Mouse (Mus musculus) liver, embryonic 16.5 days (tissue): ENCODE measurements around the gene Inhbb. TPM values are rescaled to one million over a fixed set of nuclear protein-coding genes. Genes with fewer than 3 reads are reported as not detected.
A peak's percentile ranks its signal among the peaks of the same experiment; 100 is the strongest.

ENCODE experiments used
- ATAC-seq: fragments of 200-750 bp; cut with Nextera tagmentation; 2 replicates; pipeline ENCODE4 v1.8.0; 2017; ENCODE audit warnings: low read depth, mild to moderate bottlenecking, moderate number of reproducible peaks, moderate library complexity
- H3K27ac ChIP-seq: fragments of 300-500 bp; sonication (generic); 2 replicates; pipeline ENCODE4 v1.5.1; 2014; ENCODE audit warnings: mild to moderate bottlenecking, low read length
- H3K27me3 ChIP-seq: fragments of 300-500 bp; sonication (generic); 2 replicates; pipeline ENCODE4 v1.6.1; 2014; ENCODE audit warnings: low read depth, low read length, mixed read lengths; ENCODE audit not compliant: control insufficient read depth, insufficient read depth
- H3K36me3 ChIP-seq: fragments of 300-500 bp; sonication (generic); 2 replicates; pipeline ENCODE4 v1.6.1; 2014; ENCODE audit warnings: mild to moderate bottlenecking; ENCODE audit not compliant: control insufficient read depth, insufficient read depth
- H3K4me1 ChIP-seq: fragments of 300-500 bp; sonication (generic); 2 replicates; pipeline ENCODE4 v1.6.1; 2014; ENCODE audit warnings: low read depth, low read length, mixed read lengths; ENCODE audit not compliant: control insufficient read depth
- H3K4me2 ChIP-seq: fragments of 300-500 bp; sonication (generic); 2 replicates; pipeline ENCODE4 v1.6.1; 2014; ENCODE audit warnings: low read depth, low read length, mixed read lengths
- H3K4me3 ChIP-seq: fragments of 300-500 bp; sonication (generic); 2 replicates; pipeline ENCODE4 v1.5.1; 2014; ENCODE audit warnings: low read depth, mild to moderate bottlenecking, low read length
- H3K9ac ChIP-seq: fragments of 300-500 bp; sonication (generic); 2 replicates; pipeline ENCODE4 v1.6.1; 2014; ENCODE audit warnings: low read depth, low read length
- H3K9me3 ChIP-seq: fragments of 300-500 bp; sonication (generic); replicated peaks from 2 replicates; pipeline ENCODE4 v1.6.1; 2016; ENCODE audit warnings: low read length; ENCODE audit not compliant: control insufficient read depth
- WGBS: fragments of 180-500 bp; shearing (Covaris S2); extraction: QIAGEN DNeasy Blood & Tissue Kit; methylation state at CpG from one replicate; pipeline ENCODE4 v1.1.7; 2014; ENCODE audit not compliant: insufficient replicate concordance; 5-methylcytosine and 5-hydroxymethylcytosine counted together
- polyA plus RNA-seq: library from polyadenylated mRNA; unstranded; fragments of >200 nt; fragmentation: Nextera tagmentation; extraction: Ambion mirVana; gene quantifications from 2 replicates; pipeline ENCODE4 v1.2.1, GENCODE M21; 2015

The Inhbb gene
- polyA plus RNA-seq, 1 experiment from 2014 or later: 0.09 TPM

- H3K27me3 ChIP-seq: peaks cover 72% of the 10 kb centered on the region
- no peak for ATAC-seq
- H3K36me3 ChIP-seq: no peaks in the 10 kb centered on the region
- H3K4me1 ChIP-seq: peaks cover 2% of the 10 kb centered on the region; the same call in 1 of the 2 replicates
- H3K9ac ChIP-seq: no peak overlapping the region
- WGBS: under 1% methylated on average over 31 of the region's 32 CpGs
- peak overlapping the region; percentile 54 for H3K4me3 ChIP-seq
- peak overlapping the region; percentile 73 for H3K4me2 ChIP-seq
- no peak overlapping the region for H3K27ac ChIP-seq
- H3K9me3 ChIP-seq: no peaks in the 10 kb centered on the region
Observed at GRCm38 (mm10) chr1:119422460-119423015, 490 bp upstream of the Inhbb start.

- H3K4me2 ChIP-seq: peak overlapping the region; percentile 73
- no peaks in the 10 kb centered on the region for H3K9me3 ChIP-seq
- under 1% methylated on average over 27 of the region's 78 CpGs for WGBS
- peak overlapping the region; percentile 54 for H3K4me3 ChIP-seq
- H3K36me3 ChIP-seq: no peaks in the 10 kb centered on the region
- H3K27ac ChIP-seq: no peak overlapping the region
- peaks cover 2% of the 10 kb centered on the region; the same call in 1 of the 2 replicates for H3K4me1 ChIP-seq
- peaks cover 77% of the 10 kb centered on the region for H3K27me3 ChIP-seq
- no peak overlapping the region for H3K9ac ChIP-seq
- peak; percentile 40 for ATAC-seq
Observed at GRCm38 (mm10) chr1:119420984-119421575, 968 bp downstream of the Inhbb start.

- H3K9me3 ChIP-seq: no peaks in the 10 kb centered on the region
- peak overlapping the region; percentile 73 for H3K4me2 ChIP-seq
- no peaks in the 10 kb centered on the region for H3K36me3 ChIP-seq
- H3K4me1 ChIP-seq: peaks cover 2% of the 10 kb centered on the region; the same call in 1 of the 2 replicates
- H3K9ac ChIP-seq: no peak overlapping the region
- H3K27ac ChIP-seq: no peak overlapping the region
- WGBS: 2% methylated on average over 75 of the region's 76 CpGs
- H3K27me3 ChIP-seq: peaks cover 77% of the 10 kb centered on the region
- no peak; the same call in 1 of the 2 replicates for ATAC-seq
- H3K4me3 ChIP-seq: peak overlapping the region; percentile 54
Observed at GRCm38 (mm10) chr1:119420189-119420983, 1.7 kb downstream of the Inhbb start.

GRCm38 (mm10) chr1:119419151-119420105, 2.6 kb downstream of the Inhbb start:
- Histone ChIP-seq H3K36me3 (no peaks in the 10 kb centered on the region), H3K4me3 (no peak overlapping the region), H3K9ac (no peak overlapping the region), H3K4me2 (no peak overlapping the region), H3K4me1 (peaks cover 2% of the 10 kb centered on the region; the same call in 1 of the 2 replicates), H3K27ac (no peak overlapping the region), H3K9me3 (no peaks in the 10 kb centered on the region), H3K27me3 (peaks cover 73% of the 10 kb centered on the region)
- ATAC-seq: no peak
- 7% methylated on average over 29 of the region's 29 CpGs for WGBS

- no peaks in the 10 kb centered on the region for H3K9me3 ChIP-seq
- H3K36me3 ChIP-seq: no peaks in the 10 kb centered on the region
- no peak overlapping the region for H3K4me2 ChIP-seq
- H3K4me3 ChIP-seq: no peak overlapping the region
- ATAC-seq: no peak
- H3K9ac ChIP-seq: no peak overlapping the region
- 69% methylated on average over 8 of the region's 8 CpGs for WGBS
- H3K27me3 ChIP-seq: peaks cover 59% of the 10 kb centered on the region
- H3K4me1 ChIP-seq: peaks cover 2% of the 10 kb centered on the region; the same call in 1 of the 2 replicates
- H3K27ac ChIP-seq: no peak overlapping the region
Observed at GRCm38 (mm10) chr1:119417991-119418390, 4.1 kb downstream of the Inhbb start.

- no peak for ATAC-seq
- H3K27me3 ChIP-seq: peaks cover 54% of the 10 kb centered on the region
- no peaks in the 10 kb centered on the region for H3K9me3 ChIP-seq
- 72% methylated on average over 20 of the region's 20 CpGs for WGBS
- no peak overlapping the region for H3K9ac ChIP-seq
- no peak overlapping the region for H3K4me3 ChIP-seq
- no peak overlapping the region for H3K27ac ChIP-seq
- no peaks in the 10 kb centered on the region for H3K36me3 ChIP-seq
- H3K4me2 ChIP-seq: no peak overlapping the region
- peaks cover 2% of the 10 kb centered on the region; the same call in 1 of the 2 replicates for H3K4me1 ChIP-seq
Observed at GRCm38 (mm10) chr1:119417542-119417941, 4.5 kb downstream of the Inhbb start.

GRCm38 (mm10) chr1:119416610-119417009, 5.4 kb downstream of the Inhbb start:
- no peak overlapping the region for H3K4me2 ChIP-seq
- no peak overlapping the region for H3K9ac ChIP-seq
- no peak for ATAC-seq
- no peak overlapping the region for H3K4me3 ChIP-seq
- WGBS: 63% methylated on average over 8 of the region's 8 CpGs
- no peaks in the 10 kb centered on the region for H3K36me3 ChIP-seq
- no peak overlapping the region for H3K27ac ChIP-seq
- H3K27me3 ChIP-seq: peaks cover 45% of the 10 kb centered on the region
- no peaks in the 10 kb centered on the region for H3K9me3 ChIP-seq
- H3K4me1 ChIP-seq: peaks cover 2% of the 10 kb centered on the region; the same call in 1 of the 2 replicates

GRCm38 (mm10) chr1:119416177-119416576, 5.9 kb downstream of the Inhbb start:
- Histone ChIP-seq H3K36me3 (no peaks in the 10 kb centered on the region), H3K9me3 (no peaks in the 10 kb centered on the region), H3K4me2 (no peak overlapping the region), H3K9ac (no peak overlapping the region), H3K27me3 (peaks cover 41% of the 10 kb centered on the region), H3K4me1 (peaks cover 2% of the 10 kb centered on the region; the same call in 1 of the 2 replicates), H3K4me3 (no peak overlapping the region), H3K27ac (no peak overlapping the region)
- no peak for ATAC-seq
- 25% methylated on average over 7 of the region's 7 CpGs for WGBS
